Mouse (Mus musculus): Measurements from ENCODE around the gene Lcor.

Gene Lcor

DNA sequence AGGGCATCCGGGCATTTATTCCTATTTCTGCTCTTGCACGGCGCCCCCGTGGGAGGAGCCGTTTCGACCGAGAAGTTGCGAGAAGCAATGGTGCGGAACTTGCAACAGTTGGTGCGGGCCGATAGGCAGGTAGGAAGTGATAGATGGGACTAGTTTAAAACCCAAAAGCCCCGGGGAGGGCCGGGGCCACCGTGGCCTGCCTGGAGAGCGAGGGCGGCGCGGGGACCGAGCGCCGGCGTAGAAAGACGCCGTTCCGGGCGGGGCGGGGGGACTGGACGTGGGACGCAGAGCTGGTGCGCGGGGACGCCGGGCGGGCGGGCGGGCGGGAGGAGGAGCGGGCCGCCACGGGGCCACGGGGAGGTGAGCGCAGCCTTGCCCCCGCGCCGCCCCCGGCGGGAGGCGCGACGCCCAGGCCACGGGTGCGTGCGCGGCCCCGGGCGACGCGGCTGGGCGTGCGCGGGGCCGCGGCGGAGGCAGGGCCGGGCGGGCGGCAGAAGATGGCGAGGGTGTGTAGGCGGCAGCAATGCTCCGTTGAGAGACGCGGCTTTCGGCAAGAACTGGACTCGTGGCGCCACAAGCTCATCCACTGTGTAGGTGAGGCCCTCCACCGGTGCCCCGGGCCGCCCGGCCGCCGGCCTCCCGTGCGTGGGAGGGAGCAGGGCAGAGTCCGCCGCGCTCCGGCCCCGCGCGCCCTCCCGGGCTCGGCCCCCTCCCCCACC lies at the start of gene Lcor:
TSS of gene Lcor (plus strand) at position 448 of the 719 bp plus-strand sequence.
- DNase-seq = peak; percentile 74 to 76

DNA sequence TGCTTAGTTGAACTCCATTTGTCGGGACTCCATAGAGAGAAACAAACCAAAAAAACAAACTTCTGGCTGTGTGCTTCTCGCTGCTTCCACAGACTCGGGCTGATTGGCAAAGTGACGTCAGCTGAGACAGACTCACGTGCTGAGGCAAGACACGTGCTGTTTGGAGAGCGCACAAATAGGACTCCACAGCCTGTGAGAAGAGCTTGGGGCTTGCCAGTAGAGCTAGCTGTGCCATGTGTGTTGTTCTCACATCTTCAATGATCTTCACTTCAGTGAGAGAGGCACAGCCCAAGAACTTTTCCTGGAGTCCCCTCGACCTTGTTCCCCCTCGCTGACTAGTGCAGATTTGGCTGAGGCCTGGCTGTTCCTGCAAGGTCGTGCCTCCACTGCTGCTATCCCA lies 47.1 kb upstream of the Lcor start:
- no peak for DNase-seq

DNA sequence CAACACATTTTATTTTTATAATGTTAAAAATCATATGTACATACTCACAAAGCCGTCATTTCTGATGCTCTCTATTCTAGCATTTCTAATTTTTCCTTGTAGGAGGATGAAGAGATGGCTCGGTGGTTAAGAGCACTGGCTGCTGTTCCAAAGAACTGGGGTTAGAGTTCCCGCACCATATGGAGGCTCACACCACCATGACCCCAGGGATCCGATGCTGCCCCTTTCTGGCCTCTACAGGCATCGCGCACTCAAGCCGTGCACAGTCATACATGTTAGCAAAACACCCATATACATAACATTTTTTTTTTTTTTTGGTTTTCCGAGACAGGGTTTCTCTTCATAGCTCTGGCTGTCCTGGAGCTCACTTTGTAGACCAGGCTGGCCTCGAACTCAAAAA lies 46.0 kb upstream of the Lcor start:
- DNase-seq = no peak

DNA sequence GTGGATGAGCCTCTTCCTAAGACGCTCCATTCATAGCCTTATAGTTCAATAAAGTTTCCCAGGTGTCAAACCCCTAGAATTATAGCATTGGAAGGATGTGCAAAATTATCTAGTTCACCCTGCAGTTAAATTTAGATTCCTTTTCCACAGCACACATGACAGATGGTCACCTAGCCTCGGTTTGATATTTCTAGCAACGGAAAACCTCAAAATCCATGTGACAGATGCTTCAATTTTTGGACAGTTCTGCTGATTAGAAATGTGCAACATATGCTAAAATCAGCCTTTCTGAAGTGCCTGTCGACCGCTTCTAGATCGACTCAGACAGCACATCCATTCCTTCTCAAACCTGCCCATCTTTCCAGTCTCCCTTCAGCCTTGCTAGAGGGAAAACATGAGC lies 43.5 kb upstream of the Lcor start:
- no peak for DNase-seq

DNA sequence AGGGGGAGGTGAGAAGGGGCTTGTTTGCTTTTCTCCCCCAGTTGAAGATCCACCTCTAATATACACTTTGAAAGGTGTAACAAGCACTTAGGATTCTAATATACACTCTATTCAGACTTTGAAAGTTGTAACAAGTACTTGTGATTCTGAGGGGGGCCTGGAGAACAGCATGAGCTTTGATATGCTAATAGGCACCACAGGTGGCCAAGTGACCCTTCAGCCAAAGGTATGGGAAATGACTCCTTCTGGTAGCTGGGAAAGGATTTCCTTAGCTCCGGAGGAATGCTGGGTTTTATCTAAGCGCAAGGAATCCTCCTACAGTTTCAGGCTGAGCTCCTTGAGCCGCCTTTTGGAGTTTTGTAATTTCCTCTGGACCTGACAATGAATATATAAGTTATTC lies 41.0 kb upstream of the Lcor start:
- DNase-seq = no peak

DNA sequence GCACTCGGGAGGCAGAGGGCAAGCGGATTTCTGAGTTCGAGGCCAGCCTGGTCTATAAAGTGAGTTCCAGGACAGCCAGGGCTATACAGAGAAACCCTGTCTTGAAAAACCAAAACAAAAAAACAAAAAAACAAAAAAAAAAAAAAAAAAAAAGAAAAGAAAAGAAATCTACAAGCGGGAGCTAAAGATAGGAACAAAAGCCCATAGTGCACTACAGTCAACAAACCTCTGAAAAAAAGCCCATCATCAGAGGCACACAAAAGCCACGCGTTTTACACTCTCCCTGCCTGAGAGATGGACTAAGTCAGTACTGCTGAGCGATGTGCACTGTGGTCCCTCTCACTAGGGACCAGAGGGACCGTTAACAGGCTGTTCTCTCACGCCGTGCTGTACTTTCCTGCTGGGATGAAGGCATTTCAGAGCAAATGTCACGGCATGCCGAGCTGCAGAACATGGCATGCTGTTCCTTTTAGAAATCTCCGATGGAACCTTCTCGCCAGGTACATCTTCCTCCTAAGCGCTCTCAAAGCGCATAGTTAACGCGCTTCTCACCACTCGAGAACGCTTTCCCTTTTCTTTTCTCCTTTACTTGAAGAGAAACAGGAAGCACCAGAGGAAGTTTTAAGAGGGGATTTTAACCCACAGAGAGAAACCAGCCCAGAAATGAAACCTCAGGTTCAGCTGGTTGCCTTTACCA lies 40.4 kb upstream of the Lcor start:
- no peak for DNase-seq

DNA sequence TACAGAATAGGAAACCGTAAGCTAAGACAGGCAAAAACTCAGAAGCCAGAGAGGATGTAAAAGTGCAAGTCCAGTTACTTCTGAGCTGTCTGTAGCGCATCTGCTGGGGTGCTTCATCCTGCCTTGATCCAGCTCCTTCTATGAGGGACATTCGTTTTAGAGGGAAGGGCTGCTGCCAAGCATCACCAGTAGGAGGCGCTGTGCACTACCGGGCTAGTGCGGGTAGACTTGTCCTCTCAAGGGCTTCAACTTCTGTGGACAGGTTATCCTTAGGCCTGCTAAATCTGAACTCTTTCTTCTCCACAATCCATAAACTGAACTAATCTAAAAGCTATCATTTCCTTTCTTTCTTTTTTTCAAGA lies 39.8 kb upstream of the Lcor start:
- peak; percentile 18 to 67 for DNase-seq

DNA sequence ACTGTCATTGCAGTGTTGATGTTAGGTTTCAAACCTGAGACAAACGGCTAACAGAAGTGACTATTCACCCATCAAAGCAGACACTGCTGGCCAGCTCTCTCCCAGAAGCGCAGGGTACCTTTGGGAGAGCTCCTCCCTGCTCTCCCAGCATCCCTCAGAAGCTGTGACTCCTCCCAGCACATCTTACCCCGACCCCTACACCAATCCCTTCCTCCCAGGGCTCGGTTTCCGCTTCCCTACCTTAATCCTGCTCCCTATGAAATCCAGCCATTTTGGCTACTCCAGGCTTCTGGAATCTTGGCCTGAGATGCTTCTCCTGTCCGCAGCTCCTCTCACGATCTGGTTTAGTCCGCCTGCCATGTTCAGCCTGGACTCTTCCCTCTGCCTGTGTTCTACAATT lies 37.9 kb upstream of the Lcor start:
- no peak for DNase-seq

DNA sequence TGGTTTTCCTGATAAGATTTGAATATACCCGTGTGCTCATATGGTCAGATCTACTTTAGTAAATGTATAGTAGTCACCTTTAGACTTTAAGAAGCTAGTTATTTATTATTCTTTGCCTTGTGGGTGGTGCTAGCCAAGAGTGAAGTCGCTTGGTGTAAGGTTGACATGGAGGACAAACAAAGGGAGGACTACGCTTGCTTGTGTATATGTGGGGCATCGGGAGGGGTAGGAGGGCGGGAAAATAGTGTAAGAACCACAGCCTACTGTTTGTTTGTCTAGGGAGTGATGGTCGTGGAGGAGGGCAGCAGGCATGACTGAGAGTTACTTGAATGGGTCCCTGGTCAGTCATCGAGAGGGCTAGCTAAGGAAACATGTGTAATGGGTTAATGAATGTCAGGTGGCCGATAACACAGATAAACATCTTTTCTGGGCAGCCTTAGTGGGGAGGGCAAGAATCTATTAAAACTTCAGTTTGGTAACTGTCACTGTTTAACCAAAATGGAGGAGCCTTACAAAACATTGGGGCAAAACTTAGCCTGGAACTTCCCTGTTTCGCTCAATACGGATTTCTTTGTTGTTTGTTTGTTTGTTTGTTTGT lies 37.3 kb upstream of the Lcor start:
- no peak for DNase-seq

DNA sequence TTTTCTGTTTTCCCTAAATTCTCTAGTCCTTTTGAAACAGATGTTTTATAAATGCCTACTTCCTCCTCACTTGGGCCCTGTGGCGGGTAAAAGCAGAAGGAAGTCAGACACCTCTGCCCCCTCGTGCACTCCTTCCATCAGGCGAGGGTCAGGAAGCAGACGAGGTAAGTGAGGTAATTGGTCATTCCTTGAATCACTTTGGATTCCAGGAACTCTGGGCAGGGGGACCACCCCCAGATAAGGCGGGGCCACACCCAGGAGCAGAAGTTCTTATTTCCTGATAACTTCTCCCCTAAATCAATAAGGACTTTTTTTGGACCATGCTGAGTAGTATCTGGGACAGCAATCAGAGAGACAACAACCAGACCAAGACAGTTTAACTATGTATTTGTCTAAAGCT lies 36.7 kb upstream of the Lcor start:
- DNase-seq = no peak

DNA sequence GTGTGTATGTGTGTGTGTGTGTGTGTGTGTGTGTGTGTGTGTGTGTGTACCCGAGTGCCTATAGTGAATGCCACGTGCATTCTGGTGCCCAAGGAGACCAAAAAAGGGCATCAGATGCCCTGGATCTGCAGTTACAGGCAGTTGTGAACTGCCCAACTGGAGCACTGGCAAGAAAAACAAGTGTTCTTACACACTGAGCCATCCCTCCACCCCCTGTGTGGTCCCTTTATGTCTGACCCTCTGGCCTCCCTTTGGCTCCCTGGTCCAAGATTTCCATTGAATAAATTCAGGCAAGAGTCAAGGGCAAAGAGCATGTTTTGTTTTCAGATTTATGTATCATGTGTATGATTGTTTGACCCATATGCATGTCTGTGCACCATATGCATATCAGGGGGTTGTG lies 35.3 kb upstream of the Lcor start:
- DNase-seq = no peak

DNA sequence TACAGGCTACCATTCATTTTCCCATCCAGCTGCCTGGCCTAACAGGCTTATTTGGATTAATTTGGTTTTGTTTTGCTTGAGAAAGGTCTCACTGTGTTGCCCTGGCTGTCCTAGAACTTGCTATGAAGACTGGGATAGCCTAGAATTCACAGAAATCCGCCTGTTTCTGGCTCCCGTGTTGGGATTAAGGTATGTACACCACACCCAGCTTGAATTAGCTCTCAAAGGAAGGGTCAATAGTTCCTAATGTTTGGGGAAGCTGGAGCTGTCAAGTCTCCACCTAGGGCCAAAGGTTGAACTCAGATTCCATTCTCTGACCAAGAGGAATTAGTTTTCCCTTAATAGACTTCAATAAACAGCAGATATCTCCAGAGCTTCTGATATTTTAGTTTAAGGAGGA lies 34.7 kb upstream of the Lcor start:
- DNase-seq = no peak

DNA sequence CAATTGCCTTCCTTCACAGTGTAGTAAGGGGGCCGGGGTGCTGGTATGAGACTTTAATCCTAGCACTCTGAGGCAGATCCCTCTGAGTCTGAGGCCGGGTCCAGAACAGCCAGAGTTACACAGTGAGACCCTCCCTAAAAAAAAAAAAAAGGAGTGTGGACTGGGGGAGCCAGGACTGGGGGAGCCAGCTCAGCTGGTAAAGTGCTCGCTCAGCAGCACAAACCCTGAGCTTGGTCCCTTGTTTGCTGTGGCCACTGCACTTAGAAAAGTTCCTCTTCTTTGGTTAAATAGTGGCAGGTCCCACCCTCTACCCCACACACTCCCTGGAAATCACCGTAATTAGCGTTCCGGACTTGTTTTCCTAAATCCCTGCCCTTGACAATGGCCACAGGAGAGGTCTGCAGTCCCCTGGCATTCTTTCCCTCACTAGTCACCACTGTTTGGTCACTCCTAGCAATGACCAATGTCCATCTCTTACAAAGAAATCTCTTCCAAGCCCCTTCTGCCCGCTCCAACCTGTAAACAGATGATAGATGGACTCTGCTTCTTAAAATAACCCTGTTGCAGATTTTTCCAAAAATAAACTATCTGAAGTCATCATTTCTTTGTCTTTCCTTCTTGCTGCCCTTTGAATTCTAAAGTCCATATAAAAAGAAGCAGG lies 32.9 kb upstream of the Lcor start:
- no peak for DNase-seq

DNA sequence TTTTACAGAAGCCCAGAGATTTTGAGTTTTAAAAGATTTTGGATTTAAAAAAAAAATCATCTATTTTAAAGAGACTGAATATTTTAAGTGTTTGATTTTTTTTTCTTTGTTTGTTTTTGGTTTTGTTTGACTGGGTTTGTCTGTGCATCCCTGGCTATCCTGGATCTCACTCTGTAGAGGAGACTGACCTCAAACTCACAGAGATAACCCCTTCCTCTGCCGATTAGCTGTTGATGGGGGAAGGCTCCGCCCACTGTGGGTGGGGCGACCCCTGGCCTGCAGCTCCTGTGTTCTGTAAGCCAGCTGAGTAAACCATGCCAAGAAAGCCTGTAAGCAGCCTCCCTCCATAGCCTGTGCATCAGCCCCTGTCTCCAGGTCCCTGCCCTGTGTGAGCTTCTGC lies 30.3 kb upstream of the Lcor start:
- DNase-seq = no peak

DNA sequence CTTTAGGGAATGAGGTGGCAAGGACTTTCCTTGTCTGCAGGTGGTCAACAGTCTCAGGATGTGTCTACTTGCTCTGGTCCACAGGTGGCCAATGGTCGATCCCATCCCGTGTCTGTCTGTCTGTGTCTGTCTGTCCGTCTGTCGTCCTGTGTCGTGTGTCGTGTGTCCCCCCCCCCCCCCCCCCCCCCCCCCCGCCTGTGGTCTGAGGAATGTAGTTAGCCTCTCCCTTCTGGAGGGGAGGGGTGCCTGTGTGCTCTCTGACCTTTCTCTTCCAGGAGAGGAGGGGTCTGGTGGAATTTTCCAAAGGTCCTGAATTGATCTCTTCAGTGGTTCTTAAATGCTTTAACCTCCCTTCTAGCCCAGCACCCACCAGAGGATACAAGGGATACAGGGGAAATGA lies 27.8 kb upstream of the Lcor start:
- DNase-seq = no peak

DNA sequence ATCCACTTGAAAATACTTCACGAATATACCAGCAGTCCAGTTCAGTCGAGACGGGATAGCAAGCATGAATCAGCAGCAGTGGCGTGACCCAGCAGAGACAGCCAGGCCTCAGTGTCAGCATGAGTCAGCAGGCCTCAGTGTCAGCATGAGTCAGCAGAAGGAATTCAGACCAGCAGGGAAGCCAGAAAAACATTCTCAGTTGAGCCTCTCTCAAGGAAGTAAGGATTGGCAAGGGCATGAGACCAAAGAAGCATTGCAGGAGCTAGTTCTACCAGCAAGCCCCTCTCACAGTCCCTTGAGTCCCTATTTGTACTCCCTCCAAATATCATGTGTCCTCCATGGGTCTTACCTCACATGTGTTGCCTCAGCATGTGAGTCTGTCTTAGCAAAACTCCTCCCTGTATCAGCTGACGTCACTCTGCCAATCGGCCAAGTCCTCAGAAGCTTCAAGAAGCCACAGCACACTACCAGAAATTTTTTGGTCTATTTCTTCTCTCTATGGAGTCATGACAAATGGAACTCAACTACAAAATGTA lies 27.3 kb upstream of the Lcor start:
- DNase-seq = peak; percentile 55 to 56

DNA sequence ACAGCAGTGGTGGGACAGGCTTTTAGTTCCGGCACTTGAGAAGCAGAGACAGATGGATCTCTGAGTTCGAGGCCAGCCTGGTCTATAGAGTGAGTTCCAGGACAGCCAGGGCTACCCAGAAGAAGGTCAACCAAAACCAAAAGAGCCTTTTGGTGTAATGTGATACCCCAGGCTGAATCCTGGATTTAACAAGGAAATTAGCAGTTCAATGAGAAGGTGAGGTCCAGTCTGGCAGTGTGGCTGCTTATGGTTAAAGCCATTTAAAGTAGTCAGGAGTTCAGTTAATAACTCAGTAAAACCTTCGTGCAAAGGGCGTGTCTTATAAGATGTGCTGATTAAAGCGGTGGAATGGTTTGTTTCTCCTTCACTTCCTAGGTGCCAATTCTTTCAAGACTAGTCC lies 25.3 kb upstream of the Lcor start:
- no peak for DNase-seq

DNA sequence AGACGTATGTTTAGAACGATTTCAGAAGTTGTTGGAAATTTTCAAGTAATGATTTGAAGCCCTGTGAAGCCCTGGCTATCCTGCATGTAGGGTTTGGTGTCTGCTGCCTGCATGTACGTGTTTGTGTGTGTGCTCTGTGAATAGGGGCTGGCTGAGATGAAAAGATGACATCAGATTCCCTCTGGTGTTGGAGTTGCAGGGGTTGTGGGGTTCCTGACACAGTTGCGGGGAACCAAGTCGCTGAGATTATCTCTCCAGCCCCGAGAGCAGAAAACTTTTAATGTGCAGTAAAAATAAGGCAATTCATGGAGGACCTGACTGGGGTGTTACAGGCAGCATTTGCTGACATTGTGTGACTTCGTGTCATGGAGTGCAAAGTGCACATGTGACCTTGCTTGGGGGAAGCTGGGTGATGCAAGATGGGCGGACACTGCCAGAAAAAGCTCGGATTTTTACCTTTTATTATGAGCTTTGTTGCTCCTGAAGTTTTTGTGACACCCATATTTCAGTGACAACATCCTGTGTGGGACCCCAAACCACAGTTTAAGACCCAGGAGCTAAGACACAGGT lies 20.2 kb upstream of the Lcor start:
- no peak for DNase-seq

DNA sequence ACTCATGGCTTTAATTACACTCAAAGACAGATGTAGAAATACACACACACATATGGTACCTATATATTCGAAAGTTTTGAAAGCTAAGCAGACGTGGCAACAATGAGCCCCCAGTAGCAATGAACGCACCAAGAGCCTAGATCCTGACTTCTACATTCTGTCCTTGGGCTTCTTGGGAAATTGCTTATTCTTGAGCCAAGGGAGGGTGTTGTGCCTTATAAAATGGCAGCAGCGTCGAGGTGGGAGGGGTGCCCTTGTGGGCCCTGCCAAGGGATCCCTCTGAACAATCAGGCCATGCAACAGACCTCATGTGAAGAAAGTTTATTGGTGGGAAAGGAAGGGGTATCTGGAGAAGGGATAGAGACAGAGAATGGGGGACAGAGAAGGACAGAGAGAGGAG lies 18.6 kb upstream of the Lcor start:
- DNase-seq = no peak

DNA sequence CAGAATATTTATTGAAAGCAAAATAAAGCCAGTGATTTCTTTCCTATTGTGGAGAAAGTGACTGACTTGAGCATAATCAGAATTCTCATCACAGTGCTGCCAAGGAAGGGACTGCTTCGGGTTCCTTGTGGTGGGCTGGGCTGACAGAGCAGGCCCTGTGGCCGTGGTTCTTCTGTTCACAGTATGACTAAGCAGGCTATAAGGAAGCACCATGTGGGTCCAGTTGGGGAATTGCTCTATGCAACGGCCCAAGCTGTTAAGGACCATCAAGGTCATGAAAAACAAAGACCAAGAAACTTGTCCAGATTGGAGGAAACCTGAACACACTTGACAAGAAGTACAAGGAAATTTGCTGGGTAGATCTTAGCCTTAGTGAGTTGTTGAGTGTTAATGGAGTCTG lies 16.0 kb upstream of the Lcor start:
- DNase-seq = no peak

DNA sequence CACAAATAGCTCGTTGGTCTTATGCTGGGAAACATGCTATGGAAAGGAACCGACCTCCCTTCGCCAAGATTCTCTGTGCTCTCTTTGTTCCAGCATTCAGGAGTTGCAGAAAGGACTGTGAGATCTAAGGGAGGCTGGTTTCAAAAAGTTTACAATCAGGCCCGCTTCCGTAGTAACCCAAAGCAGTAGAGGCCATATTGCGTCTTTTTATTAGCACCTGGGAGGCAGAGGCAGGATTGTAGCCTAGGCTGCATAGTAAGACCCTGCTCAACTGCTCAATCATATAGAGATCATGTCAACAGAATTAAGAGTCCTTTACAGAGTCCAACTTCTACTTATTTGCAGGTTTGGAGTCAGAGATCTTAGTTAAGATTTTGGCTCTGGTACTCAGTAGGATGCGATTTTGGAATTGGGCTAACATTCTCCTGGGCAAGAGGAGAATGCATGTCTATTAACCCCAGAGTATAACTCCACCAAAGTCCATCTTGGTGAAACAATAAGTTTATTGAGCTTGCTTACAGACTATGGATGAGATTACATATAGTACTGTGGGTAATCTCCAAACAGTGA lies 8.8 kb upstream of the Lcor start:
- DNase-seq = no peak

DNA sequence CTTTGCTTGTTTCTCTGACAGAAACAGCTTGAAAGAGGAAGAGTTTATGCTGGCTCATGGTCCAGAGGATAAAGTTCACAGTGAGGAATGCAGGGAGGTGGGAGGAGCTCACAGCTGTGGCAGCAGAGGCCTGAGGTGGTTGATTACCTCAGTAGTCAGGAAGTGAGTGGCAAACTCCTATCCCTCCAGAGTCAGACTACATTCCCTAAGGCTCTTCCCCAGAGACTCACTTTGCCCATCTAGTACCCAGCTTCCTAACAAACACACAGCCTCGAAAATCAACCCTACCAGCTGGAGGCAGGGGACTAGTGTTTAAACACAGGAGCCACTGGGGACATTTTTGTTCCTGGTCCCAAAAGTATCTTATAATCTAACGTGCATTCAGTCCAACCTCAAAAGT lies 7.5 kb upstream of the Lcor start:
- peak; percentile 76 to 77 for DNase-seq

Measured in kidney, adult 8-10 months (tissue).